Mouse (Mus musculus): ENCODE measurements around the gene Cd300c2.
"Not testable (repeated sequence)": the region's sequence is repeated elsewhere in the genome, so short reads cannot be mapped to it uniquely, and the experiment has no call there.

The Cd300c2 gene

DNA sequence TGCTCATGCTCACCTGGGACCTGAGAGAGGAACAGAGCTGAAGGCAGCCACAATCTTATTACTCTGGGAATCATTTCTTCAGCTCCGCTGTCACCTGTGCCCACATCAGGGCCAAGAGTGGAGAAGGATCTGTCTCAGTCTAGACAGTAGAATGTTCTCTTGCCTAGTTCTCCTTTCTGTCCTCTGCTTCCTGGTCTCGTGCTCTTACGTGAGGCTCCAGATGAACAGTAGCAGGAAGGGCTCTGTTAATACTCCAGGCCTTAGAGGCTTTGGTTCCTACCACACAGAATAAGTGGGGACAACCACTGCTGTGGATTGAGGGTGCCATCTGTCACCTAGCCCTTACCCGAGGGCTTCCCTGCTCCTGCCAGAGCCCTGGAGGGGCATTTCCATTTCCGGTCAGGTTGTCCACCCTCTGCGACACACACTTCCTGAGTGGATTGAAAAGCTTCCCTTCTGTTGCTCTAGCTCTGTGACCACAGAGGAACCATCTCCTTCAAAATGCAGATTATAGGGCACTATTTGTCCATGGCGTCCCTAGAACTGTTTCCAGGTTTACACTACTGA lies at the start of gene Cd300c2:
TSS of gene Cd300c2 (minus strand) at position 407 of the 567 bp plus-strand sequence.
- no peak for DNase-seq

DNA sequence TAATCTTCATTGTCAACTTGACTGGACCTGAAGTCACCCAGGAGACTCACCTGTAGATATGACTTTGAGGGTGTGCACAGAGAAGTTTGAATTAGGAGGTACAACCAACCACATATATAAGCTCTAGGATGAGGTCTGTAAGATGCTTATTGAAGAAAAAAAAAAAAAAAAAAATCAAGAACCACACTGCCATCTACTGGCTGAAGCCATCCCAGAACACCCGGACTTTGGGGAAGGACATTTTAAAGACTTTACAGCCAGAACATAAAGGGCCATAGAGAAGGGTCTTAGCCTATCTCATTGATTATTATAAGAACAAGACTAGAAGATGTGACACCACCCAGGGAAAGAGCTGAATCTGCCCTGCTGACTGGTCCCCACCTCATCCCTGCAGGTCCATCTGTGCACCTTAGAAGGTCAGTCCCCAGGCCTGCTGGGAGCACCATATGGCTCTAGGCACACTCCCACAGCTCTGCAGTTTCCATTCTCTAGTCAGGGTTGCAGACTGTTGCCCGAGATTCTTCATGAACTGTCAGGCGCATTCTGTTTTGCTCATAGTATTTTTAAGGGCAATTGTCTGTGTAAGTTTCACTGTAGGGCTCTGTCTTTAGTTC lies 47.7 kb upstream of the Cd300c2 start:
- peak in 1 of 2 experiments; percentile 8 for DNase-seq

DNA sequence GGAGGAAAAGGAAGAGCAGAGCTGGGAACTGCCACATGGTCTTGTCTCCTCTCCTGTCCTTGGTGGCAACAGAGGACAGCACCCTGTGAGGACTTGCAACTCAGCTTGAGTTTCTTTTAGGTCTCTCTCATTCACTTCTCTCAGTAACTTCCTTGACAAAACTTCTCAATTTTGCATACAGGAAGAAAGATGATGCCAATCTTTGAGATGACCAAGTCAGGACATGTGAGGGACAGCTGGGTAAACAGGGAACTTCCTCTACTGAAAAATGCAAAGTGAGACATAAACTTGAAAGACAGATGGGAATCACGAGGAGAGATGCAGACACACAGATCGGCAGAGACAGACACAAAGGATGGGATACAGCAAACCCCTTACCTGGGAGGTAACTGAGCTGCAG lies 46.6 kb upstream of the Cd300c2 start, which contains the start of gene Cd300ld3:
TSS of gene Cd300ld3 (minus strand) at position 151 of the 400 bp plus-strand sequence.
- no peak for DNase-seq

DNA sequence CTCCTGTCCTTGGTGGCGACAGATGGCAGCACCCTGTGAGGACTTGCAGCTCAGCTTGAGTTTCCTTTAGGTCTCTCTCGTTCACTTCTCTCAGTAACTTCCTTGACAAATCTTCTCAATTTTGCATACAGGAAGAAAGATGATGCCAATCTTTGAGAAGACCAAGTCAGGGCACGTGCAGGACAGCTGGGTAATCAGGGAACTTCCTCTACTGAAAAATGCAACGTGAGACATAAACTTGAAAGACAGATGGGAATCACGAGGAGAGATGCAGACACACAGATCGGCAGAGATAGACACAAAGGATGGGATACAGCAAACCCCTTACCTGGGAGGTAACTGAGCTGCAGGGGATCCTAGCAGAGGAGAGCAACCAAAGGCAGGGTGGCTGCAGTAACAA lies 36.0 kb upstream of the Cd300c2 start, which contains the start of gene Cd300ld5:
TSS of gene Cd300ld5 (minus strand) at position 101 of the 400 bp plus-strand sequence.
- DNase-seq, result not testable (repeated sequence)

DNA sequence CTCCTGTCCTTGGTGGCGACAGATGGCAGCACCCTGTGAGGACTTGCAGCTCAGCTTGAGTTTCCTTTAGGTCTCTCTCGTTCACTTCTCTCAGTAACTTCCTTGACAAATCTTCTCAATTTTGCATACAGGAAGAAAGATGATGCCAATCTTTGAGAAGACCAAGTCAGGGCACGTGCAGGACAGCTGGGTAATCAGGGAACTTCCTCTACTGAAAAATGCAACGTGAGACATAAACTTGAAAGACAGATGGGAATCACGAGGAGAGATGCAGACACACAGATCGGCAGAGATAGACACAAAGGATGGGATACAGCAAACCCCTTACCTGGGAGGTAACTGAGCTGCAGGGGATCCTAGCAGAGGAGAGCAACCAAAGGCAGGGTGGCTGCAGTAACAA lies 25.2 kb upstream of the Cd300c2 start, which contains the start of gene Cd300ld4:
TSS of gene Cd300ld4 (minus strand) at position 101 of the 400 bp plus-strand sequence.
- not testable (repeated sequence) for DNase-seq

DNA sequence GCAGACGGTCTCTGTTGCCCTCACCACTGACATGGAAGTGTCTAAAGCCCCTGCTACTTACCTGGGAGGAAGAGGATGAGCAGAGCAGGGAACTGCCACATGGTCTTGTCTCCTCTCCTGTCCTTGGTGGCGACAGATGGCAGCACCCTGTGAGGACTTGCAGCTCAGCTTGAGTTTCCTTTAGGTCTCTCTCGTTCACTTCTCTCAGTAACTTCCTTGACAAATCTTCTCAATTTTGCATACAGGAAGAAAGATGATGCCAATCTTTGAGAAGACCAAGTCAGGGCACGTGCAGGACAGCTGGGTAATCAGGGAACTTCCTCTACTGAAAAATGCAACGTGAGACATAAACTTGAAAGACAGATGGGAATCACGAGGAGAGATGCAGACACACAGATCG lies 14.4 kb upstream of the Cd300c2 start, which contains the start of gene Cd300ld2:
TSS of gene Cd300ld2 (minus strand) at position 101 of the 400 bp plus-strand sequence.
- not testable (repeated sequence) for DNase-seq

DNA sequence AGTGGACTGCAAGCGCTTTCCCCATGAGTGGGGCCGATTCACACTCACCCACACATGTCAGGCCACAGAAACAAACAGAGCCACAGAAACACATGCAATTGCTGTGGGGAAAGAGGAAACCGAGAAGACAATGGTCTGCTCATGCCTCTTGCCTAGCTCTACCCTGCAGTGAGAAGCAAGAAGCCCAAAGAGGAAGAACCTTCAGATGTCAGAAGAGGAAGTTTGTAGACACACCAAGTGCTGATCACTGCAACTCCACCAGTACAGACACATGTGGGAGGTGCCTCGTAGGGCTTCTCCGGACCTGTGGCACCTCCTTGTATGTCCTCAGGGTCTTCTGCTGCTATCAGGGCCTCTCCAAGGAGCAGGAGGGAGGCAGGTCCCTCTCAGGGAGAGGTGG lies 2.4 kb upstream of the Cd300c2 start:
- DNase-seq, result no peak

DNA sequence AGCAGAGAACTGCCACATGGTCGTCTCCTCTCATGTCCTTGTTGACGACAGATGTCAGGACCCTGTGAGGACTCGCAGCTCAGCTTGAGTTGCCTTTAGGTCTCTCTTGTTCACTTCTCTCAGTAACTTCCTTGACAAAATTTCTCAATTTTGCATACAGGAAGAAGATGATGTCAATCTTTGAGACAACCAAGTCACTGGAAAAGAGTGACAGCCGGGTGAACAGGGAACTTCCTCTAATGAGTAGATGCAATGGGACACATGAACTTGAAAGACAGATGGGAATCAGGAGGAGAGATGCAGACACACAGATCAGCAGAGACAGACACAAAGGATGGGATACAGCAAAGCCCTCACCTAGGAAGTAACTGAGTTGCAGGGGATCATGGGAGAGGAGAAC lies 11.9 kb downstream of the Cd300c2 start, which contains the start of gene Cd300ld:
TSS of gene Cd300ld (minus strand) at position 130 of the 400 bp plus-strand sequence.
- no peak for DNase-seq

DNA sequence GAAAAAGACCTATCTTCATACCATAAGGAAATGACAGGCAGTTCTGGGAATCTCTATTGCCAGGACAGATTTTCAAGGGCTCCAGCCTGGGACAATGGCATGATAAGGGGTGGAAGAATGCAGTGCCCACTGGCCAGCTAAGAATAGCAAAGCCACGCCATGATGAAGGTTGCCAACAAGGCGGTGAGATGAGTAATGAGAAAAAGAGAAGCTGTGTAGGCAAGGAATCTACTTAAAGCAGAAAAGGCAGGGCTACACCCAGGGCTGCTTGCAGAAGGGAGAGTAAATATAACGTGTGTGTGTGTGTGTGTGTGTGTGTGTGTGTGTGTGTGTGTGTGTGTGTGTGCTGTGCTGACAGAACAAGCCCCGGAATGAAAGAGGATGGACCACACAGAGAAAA lies 19.8 kb downstream of the Cd300c2 start:
- DNase-seq, result no peak

DNA sequence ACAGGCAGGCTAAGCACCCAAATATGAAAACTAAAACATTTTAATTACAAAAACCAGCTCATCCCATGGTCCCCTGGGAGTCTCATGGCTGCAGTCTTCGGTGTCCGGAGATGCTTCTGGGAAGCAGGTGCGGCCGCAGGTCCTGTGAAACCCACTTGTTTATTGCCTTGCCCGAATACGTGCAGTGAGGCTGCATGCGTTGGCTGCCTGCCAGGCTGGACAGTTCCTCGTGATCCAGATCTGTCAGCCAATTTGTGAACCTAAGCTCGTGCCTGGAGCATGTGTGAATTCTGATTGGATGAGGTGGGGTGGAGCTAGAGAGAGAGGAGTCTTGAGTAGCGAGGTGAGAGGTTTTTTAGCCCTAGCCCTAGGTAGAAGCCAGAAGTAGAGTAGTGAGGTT lies 29.0 kb downstream of the Cd300c2 start:
- DNase-seq, result no peak

DNA sequence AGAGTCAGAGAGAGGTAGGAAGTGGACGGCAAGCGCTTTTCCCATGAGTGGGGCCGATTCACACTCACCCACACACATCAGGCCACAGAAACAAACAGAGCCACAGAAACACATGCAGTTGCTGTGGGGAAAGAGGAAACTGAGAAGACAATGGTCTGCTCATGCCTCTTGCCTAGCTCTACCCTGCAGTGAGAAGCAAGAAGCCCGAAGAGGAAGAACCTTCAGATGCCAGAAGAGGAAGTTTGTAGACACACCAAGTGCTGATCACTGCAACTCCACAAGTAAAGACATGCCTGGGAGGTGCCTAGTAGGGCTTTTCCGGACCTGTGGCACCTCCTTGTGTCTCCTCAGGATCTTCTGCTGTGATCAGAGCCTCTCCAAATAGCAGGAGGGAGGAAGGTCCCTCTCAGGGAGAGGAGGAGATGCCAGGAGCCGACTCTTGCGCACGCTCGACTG lies 32.9 kb downstream of the Cd300c2 start, which contains the start of gene Cd300c:
TSS of gene Cd300c (minus strand) at position 406 of the 456 bp plus-strand sequence.
- DNase-seq, result no peak

DNA sequence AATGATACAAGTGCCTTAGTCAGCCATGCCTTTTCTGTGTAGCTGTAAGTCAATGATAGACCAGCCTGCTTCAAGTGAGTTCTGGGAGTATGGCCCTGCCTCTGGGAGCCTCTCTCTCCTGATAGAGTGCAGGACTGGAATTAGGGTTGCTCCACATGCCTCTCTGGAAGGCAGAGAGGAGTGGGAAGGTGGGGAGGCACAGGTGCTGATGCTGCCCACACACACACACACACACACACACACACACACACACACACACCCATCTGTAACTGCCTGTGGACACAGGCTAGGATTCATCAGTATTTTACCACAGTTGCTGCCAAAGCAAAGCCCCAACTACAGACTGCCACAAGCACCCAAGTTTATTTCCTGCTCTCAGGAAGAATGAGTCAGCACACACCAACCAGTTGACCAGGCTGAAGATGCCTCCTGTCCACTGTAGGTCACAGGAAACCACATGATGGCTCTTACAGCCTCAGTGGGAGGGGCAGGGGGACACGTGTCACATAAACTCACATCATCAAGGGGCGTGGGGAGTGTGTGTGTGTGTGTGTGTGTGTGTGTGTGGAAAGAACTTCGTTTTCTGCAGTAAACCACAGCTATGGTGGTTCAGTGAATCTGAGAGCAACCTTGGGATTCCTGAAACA lies 36.4 kb downstream of the Cd300c2 start:
- peak in 1 of 2 experiments; percentile 7 for DNase-seq

DNA sequence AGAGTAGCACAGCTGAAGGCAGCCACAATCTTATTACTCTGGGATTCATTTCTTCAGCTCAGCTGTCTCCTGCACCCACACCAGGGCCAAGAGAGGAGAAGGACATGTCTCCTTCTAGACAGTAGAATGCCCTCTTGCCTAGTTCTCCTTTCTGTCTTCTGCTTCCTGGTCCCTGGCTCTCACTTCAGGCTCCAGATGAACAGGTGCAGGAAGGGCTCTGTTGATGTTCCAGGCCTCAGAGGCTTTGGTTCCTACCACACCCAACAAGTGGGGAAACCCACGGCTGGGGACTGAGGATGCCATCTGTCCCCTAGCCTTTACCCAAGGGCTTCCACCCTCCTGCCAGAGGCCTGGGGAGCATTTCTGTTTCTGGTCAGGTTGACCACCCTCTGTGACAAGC lies 41.3 kb downstream of the Cd300c2 start:
- DNase-seq, result no peak
